Mouse (Mus musculus) stomach, embryonic 16.5 days (tissue): ENCODE results near the gene Dnah10. TPM values are rescaled to one million over a fixed set of nuclear protein-coding genes. Genes with fewer than 3 reads are reported as not detected.

ENCODE experiments used
- ATAC-seq: fragments of 200-750 bp; cut with Nextera tagmentation; 2 replicates; pipeline ENCODE4 v1.8.0; 2017; ENCODE audit warnings: moderate number of reproducible peaks, moderate TSS enrichment; ENCODE audit not compliant: insufficient read depth, low FRiP score
- H3K27ac ChIP-seq: fragments of 300-500 bp; sonication (generic); 2 replicates; pipeline ENCODE4 v1.5.1; 2014; ENCODE audit warnings: low read length
- H3K27me3 ChIP-seq: fragments of 300-500 bp; sonication (generic); 2 replicates; pipeline ENCODE4 v1.6.1; 2014; ENCODE audit warnings: low read length, control low read depth, mixed read lengths; ENCODE audit not compliant: control insufficient read depth, insufficient read depth
- H3K36me3 ChIP-seq: fragments of 300-500 bp; sonication (generic); 2 replicates; pipeline ENCODE4 v1.6.1; 2014; ENCODE audit warnings: low read length; ENCODE audit not compliant: control insufficient read depth, insufficient read depth
- H3K4me1 ChIP-seq: fragments of 300-500 bp; sonication (generic); 2 replicates; pipeline ENCODE4 v1.6.1; 2014; ENCODE audit warnings: low read length, control low read depth, mixed read lengths; ENCODE audit not compliant: control insufficient read depth, insufficient read depth
- H3K4me2 ChIP-seq: fragments of 300-500 bp; sonication (generic); 2 replicates; pipeline ENCODE4 v1.6.1; 2014; ENCODE audit warnings: low read depth, low read length, mixed read lengths
- H3K4me3 ChIP-seq: fragments of 300-500 bp; sonication (generic); replicated peaks from 2 replicates; pipeline ENCODE4 v1.5.1; 2014; ENCODE audit warnings: mild to moderate bottlenecking, low read length
- H3K9ac ChIP-seq: fragments of 300-500 bp; sonication (generic); 2 replicates; pipeline ENCODE4 v1.6.1; 2014; ENCODE audit warnings: low read length
- H3K9me3 ChIP-seq: fragments of 300-500 bp; sonication (generic); replicated peaks from 2 replicates; pipeline ENCODE4 v1.6.1; 2016; ENCODE audit warnings: low read length, control low read depth; ENCODE audit not compliant: control insufficient read depth
- WGBS: fragments of 180-500 bp; shearing (Covaris S2); extraction: QIAGEN DNeasy Blood & Tissue Kit; methylation state at CpG from one replicate; pipeline ENCODE4 v1.1.7; 2014; 5-methylcytosine and 5-hydroxymethylcytosine counted together
- polyA plus RNA-seq: library from polyadenylated mRNA; unstranded; fragments of >200 nt; fragmentation: Nextera tagmentation; extraction: Ambion mirVana; gene quantifications from 2 replicates; pipeline ENCODE4 v1.2.1, GENCODE M21; 2015

The Dnah10 gene
- polyA plus RNA-seq, 1 experiment from 2014 or later, result 0.10 TPM

- no peak overlapping the region for H3K9ac ChIP-seq
- peaks cover 7% of the 10 kb centered on the region for H3K4me1 ChIP-seq
- H3K4me2 ChIP-seq, result no peak overlapping the region
- no peaks in the 10 kb centered on the region for H3K27me3 ChIP-seq
- 0 out of 2 replicates have a peak overlapping the region, but pooled peaks have one; percentile 38 for H3K27ac ChIP-seq
- 22% methylated on average over 2 of the region's 2 CpGs for WGBS
- ATAC-seq, result no peak
- H3K36me3 ChIP-seq, result no peaks in the 10 kb centered on the region
- H3K9me3 ChIP-seq, result no peaks in the 10 kb centered on the region
- no peak overlapping the region for H3K4me3 ChIP-seq
Observed at GRCm38 (mm10) chr5:124852294-124852693, 127.4 kb downstream of the Dnah10 start.

GRCm38 (mm10) chr5:124853079-124853478, 128.2 kb downstream of the Dnah10 start:
- H3K27me3 ChIP-seq, result no peaks in the 10 kb centered on the region
- H3K4me1 ChIP-seq, result peaks cover 7% of the 10 kb centered on the region
- no peak overlapping the region for H3K9ac ChIP-seq
- no peak overlapping the region for H3K4me3 ChIP-seq
- peak; percentile 50; the same call in 1 of the 2 replicates for ATAC-seq
- H3K36me3 ChIP-seq, result no peaks in the 10 kb centered on the region
- 63% methylated on average over 2 of the region's 2 CpGs for WGBS
- no peak overlapping the region for H3K4me2 ChIP-seq
- H3K9me3 ChIP-seq, result no peaks in the 10 kb centered on the region
- peak overlapping the region; percentile 38 for H3K27ac ChIP-seq

- Histone ChIP-seq H3K9me3 (no peaks in the 10 kb centered on the region), H3K9ac (no peak overlapping the region), H3K4me1 (peaks cover 7% of the 10 kb centered on the region), H3K27me3 (no peaks in the 10 kb centered on the region), H3K27ac (no peak overlapping the region), H3K4me2 (no peak overlapping the region), H3K36me3 (no peaks in the 10 kb centered on the region), H3K4me3 (no peak overlapping the region)
- no peak for ATAC-seq
- 89% methylated on average over 4 of the region's 4 CpGs for WGBS
Observed at GRCm38 (mm10) chr5:124854202-124854601, 129.3 kb downstream of the Dnah10 start.

- ATAC-seq, result no peak
- H3K27ac ChIP-seq, result no peak overlapping the region
- H3K4me1 ChIP-seq, result peaks cover 12% of the 10 kb centered on the region
- WGBS, result 17% methylated on average over 5 of the region's 5 CpGs
- H3K36me3 ChIP-seq, result no peaks in the 10 kb centered on the region
- H3K27me3 ChIP-seq, result peaks cover 15% of the 10 kb centered on the region
- no peak overlapping the region for H3K9ac ChIP-seq
- H3K4me3 ChIP-seq, result no peak overlapping the region
- no peak overlapping the region for H3K4me2 ChIP-seq
- no peaks in the 10 kb centered on the region for H3K9me3 ChIP-seq
Observed at GRCm38 (mm10) chr5:124860013-124860412, 135.1 kb downstream of the Dnah10 start.

- Histone ChIP-seq H3K9ac (peak overlapping the region; percentile 76), H3K4me3 (peak overlapping the region; percentile 97), H3K36me3 (no peaks in the 10 kb centered on the region), H3K9me3 (no peaks in the 10 kb centered on the region), H3K4me2 (peak overlapping the region; percentile 97), H3K27me3 (peaks cover 15% of the 10 kb centered on the region), H3K27ac (no peak overlapping the region), H3K4me1 (peaks cover 12% of the 10 kb centered on the region)
- no peak for ATAC-seq
- WGBS, result 1% methylated on average over 29 of the region's 33 CpGs
Observed at GRCm38 (mm10) chr5:124861463-124861862, 136.6 kb downstream of the Dnah10 start.

GRCm38 (mm10) chr5:124862013-124862866, 137.4 kb downstream of the Dnah10 start, which contains the start of the genes Ccdc92 and Zfp664:
Gene Ccdc92, minus strand, starts transcription at chr5:124862424.
Gene Zfp664, plus strand, starts transcription at chr5:124862691.
- peak within 1 kb of the TSS; percentile 97 for H3K4me3 ChIP-seq
- peak within 1 kb of the TSS; percentile 90 for H3K9ac ChIP-seq
- ATAC-seq, result peak; percentile 96
- peaks cover 15% of the 10 kb centered on the region for H3K27me3 ChIP-seq
- H3K4me1 ChIP-seq, result peaks cover 12% of the 10 kb centered on the region
- H3K4me2 ChIP-seq, result peak within 1 kb of the TSS; percentile 97
- no peaks in the 10 kb centered on the region for H3K36me3 ChIP-seq
- no peaks in the 10 kb centered on the region for H3K9me3 ChIP-seq
- WGBS, result under 1% methylated on average over 94 of the region's 103 CpGs
- peak within 1 kb of the TSS; percentile 81 for H3K27ac ChIP-seq

- peak overlapping the region; percentile 81 for H3K27ac ChIP-seq
- peak overlapping the region; percentile 90 for H3K9ac ChIP-seq
- H3K4me1 ChIP-seq, result peaks cover 12% of the 10 kb centered on the region
- ATAC-seq, result peak; percentile 57
- peak overlapping the region; percentile 97 for H3K4me3 ChIP-seq
- no peaks in the 10 kb centered on the region for H3K9me3 ChIP-seq
- WGBS, result under 1% methylated on average over 84 of the region's 88 CpGs
- H3K27me3 ChIP-seq, result peaks cover 15% of the 10 kb centered on the region
- H3K36me3 ChIP-seq, result no peaks in the 10 kb centered on the region
- H3K4me2 ChIP-seq, result peak overlapping the region; percentile 97
Observed at GRCm38 (mm10) chr5:124862871-124863741, 138.2 kb downstream of the Dnah10 start.

- Histone ChIP-seq H3K27ac (no peak overlapping the region), H3K4me1 (peaks cover 33% of the 10 kb centered on the region), H3K4me3 (no peak overlapping the region), H3K27me3 (no peaks in the 10 kb centered on the region), H3K9ac (no peak overlapping the region), H3K36me3 (no peaks in the 10 kb centered on the region), H3K9me3 (no peaks in the 10 kb centered on the region), H3K4me2 (no peak overlapping the region)
- 30% methylated on average over 4 of the region's 4 CpGs for WGBS
- ATAC-seq, result no peak
Observed at GRCm38 (mm10) chr5:124868981-124869380, 144.1 kb downstream of the Dnah10 start.
